Mouse (Mus musculus) megakaryocyte, embryonic 14.5 days (primary cell): ENCODE measurements at regions not wholly inside any gene's neighbourhood (a gene's known extent, or its start where the extent isn't known, plus 50 kb on each side); places are given as distances from the start of the nearest gene placed in this dataset.
"Not testable (repeated sequence)": the region's sequence is repeated elsewhere in the genome, so short reads cannot be mapped to it uniquely, and the experiment has no call there.

ENCODE experiments used
- H3K27me3 ChIP-seq: replicated peaks from 2 replicates; pipeline ENCODE3; 2012; ENCODE audit warnings: inconsistent platforms
- H3K36me3 ChIP-seq: replicated peaks from 2 replicates; pipeline ENCODE3; 2012; ENCODE audit warnings: low read length, inconsistent platforms, mixed read lengths
- H3K4me1 ChIP-seq: 2 replicates; pipeline ENCODE4 v1.6.1; 2012; ENCODE audit warnings: inconsistent platforms
- H3K4me3 ChIP-seq: replicated peaks from 2 replicates; pipeline ENCODE3; 2012; ENCODE audit warnings: moderate library complexity, mild to moderate bottlenecking, inconsistent platforms
- H3K9me3 ChIP-seq: 2 replicates; pipeline ENCODE4 v1.6.1; 2012; ENCODE audit warnings: inconsistent platforms
- FLI1 ChIP-seq: IDR thresholded peaks from 2 replicates; pipeline ENCODE4 v1.6.1; 2012; ENCODE audit warnings: low read length, inconsistent platforms, mixed read lengths
- GATA1 ChIP-seq: IDR thresholded peaks from 3 replicates; pipeline ENCODE4 v1.6.1; 2012; ENCODE audit warnings: mixed read lengths, low read length, inconsistent platforms, borderline replicate concordance

DNA sequence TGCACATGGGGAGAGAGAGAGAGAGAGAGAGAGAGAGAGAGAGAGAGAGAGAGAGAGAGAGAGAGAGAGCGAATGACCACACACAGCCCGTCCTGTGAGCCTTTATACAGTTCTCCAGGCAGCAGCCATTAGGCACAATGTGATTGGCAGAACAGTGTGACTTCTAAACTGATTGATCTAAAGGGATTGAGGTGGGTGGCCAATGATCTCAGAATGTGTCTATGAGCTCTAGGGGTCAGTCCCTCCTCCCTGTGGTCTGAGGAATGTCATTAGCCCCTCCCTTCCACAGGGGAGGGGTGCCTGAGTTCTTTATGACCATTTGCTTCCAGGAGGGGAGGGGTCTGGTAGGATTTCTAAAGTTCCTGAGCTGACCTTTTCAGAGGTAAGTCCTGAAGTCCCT is 62.1 kb downstream of the Duxbl3 start:
- H3K27me3 ChIP-seq, result peaks cover 21% of the 10 kb centered on the region
- H3K4me3 ChIP-seq, H3K4me1 ChIP-seq, H3K9me3 ChIP-seq, H3K36me3 ChIP-seq: not testable (repeated sequence)

- H3K4me1 ChIP-seq, result no peaks in the 10 kb centered on the region
- H3K9me3 ChIP-seq, result no peaks in the 10 kb centered on the region
- no peaks in the 10 kb centered on the region for H3K36me3 ChIP-seq
- no peak for TF ChIP-seq FLI1
- no peak for TF ChIP-seq GATA1
- no peak overlapping the region for H3K4me3 ChIP-seq
- peaks cover 21% of the 10 kb centered on the region for H3K27me3 ChIP-seq
These were observed 63.0 kb downstream of the Duxbl3 start for GRCm38 (mm10) chr14:26320736-26321135.

- no peak overlapping the region for H3K4me3 ChIP-seq
- H3K4me1 ChIP-seq, result no peaks in the 10 kb centered on the region
- peaks cover 3% of the 10 kb centered on the region for H3K27me3 ChIP-seq
- no peaks in the 10 kb centered on the region for H3K36me3 ChIP-seq
- TF ChIP-seq GATA1, result no peak
- no peaks in the 10 kb centered on the region for H3K9me3 ChIP-seq
These were observed 70.8 kb downstream of the Duxbl3 start for GRCm38 (mm10) chr14:26328562-26328961.

- Histone ChIP-seq H3K36me3 (no peaks in the 10 kb centered on the region), H3K9me3 (peaks cover 11% of the 10 kb centered on the region), H3K4me3 (no peak overlapping the region), H3K4me1 (0 out of 2 replicates have a peak, but pooled peaks cover 4% of the 10 kb centered on the region), H3K27me3 (peaks cover 24% of the 10 kb centered on the region)
- TF ChIP-seq FLI1 (no peak), GATA1 (no peak)
These were observed 83.3 kb downstream of the Duxbl3 start for GRCm38 (mm10) chr14:26341111-26341510.

- no peak for TF ChIP-seq GATA1
- TF ChIP-seq FLI1, result no peak
- no peaks in the 10 kb centered on the region for H3K36me3 ChIP-seq
- H3K4me3 ChIP-seq, result no peak overlapping the region
- H3K9me3 ChIP-seq, result peaks cover 8% of the 10 kb centered on the region
- no peaks in the 10 kb centered on the region for H3K4me1 ChIP-seq
- peaks cover 33% of the 10 kb centered on the region for H3K27me3 ChIP-seq
These were observed 87.5 kb downstream of the Duxbl3 start for GRCm38 (mm10) chr14:26345227-26345626.

GRCm38 (mm10) chr14:26347296-26347695 is 89.5 kb downstream of the Duxbl3 start:
- TF ChIP-seq GATA1 (no peak), FLI1 (no peak)
- Histone ChIP-seq H3K4me3 (no peak overlapping the region), H3K4me1 (no peaks in the 10 kb centered on the region), H3K36me3 (no peaks in the 10 kb centered on the region), H3K9me3 (peaks cover 13% of the 10 kb centered on the region), H3K27me3 (peaks cover 35% of the 10 kb centered on the region)

DNA sequence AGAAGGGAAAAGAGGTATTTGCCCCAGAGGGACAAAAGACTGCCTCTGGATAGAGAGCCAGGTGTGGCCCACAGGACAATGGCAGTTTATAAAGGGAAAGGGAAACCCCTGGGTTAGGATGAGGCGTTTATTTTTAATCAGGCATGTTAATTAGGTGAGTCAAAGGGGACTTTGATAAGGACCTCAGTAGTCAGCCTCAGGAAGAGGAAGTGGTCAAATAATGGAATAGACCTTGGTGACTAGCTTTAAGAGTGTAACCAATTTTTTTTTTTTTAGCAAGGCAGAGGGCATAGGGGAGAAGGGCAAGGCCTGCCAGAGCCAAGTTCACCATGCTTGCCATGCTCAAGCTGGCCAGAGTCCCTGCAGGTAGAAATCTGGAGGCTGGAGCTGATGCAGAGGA is 95.2 kb downstream of the Duxbl3 start:
- Histone ChIP-seq H3K9me3 (peaks cover 13% of the 10 kb centered on the region), H3K27me3 (peaks cover 25% of the 10 kb centered on the region), H3K4me1 (peaks cover 14% of the 10 kb centered on the region), H3K36me3 (no peaks in the 10 kb centered on the region), H3K4me3 (peak overlapping the region; percentile 23)
- no peak for TF ChIP-seq FLI1
- TF ChIP-seq GATA1, result no peak

DNA sequence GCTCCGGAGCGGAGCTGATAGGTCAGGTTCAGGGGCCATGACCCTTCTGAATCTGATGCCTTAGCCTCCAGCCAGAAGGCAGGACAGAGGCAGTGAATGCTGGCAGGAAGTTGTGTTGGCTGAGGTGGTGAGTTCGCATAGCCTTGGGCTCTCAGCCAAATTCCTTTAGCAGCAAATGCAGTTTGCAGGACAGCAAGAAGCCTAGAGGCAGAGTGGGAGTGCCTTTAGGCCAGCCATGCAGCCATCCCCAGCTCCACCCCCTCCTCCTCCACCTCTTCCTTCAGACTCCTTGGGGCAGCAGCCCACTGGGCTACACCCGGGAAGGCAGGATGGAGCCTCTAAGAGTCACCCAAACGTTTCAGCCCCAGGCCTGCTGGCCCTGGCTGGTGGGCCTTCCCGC is 99.5 kb downstream of the Duxbl3 start:
- H3K9me3 ChIP-seq, result 0 out of 2 replicates have a peak, but pooled peaks cover under 1% of the 10 kb centered on the region
- peaks cover 28% of the 10 kb centered on the region for H3K27me3 ChIP-seq
- TF ChIP-seq GATA1 (no peak), FLI1 (no peak)
- no peak overlapping the region for H3K4me3 ChIP-seq
- H3K4me1 ChIP-seq, result peaks cover 14% of the 10 kb centered on the region
- H3K36me3 ChIP-seq, result no peaks in the 10 kb centered on the region

GRCm38 (mm10) chr14:26357996-26358395 is 100.2 kb downstream of the Duxbl3 start:
- Histone ChIP-seq H3K36me3 (no peaks in the 10 kb centered on the region), H3K27me3 (peaks cover 29% of the 10 kb centered on the region), H3K4me1 (peaks cover 8% of the 10 kb centered on the region), H3K4me3 (no peak overlapping the region), H3K9me3 (no peaks in the 10 kb centered on the region)
- TF ChIP-seq GATA1 (no peak), FLI1 (no peak)

DNA sequence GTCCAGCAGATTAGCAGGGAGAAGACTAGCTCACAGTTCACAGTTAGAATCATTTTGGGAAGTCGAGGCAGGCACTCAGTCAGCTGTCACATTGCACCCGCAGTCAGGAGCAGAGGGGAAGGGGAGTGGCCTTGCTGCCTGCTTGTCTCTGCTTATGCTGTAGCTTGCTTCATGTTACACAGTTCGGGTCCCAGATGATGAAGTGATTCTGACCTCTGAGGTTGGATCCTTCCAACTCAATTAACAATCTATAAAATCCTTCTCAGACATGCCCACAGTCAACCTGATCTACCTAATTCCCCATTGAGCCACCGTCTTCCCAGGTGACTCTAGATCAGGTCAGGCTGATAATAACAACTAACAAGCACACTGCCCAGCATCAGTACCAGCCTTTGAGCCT is 102.3 kb downstream of the Duxbl3 start:
- Histone ChIP-seq H3K4me1 (0 out of 2 replicates have a peak, but pooled peaks cover 3% of the 10 kb centered on the region), H3K27me3 (peaks cover 40% of the 10 kb centered on the region), H3K4me3 (no peak overlapping the region), H3K9me3 (no peaks in the 10 kb centered on the region), H3K36me3 (no peaks in the 10 kb centered on the region)
- TF ChIP-seq FLI1, result no peak
- TF ChIP-seq GATA1, result no peak

GRCm38 (mm10) chr14:26361206-26361605 is 103.4 kb downstream of the Duxbl3 start:
- H3K4me3 ChIP-seq, result no peak overlapping the region
- H3K9me3 ChIP-seq, result no peaks in the 10 kb centered on the region
- H3K27me3 ChIP-seq, result peaks cover 40% of the 10 kb centered on the region
- H3K36me3 ChIP-seq, result no peaks in the 10 kb centered on the region
- 0 out of 2 replicates have a peak, but pooled peaks cover 3% of the 10 kb centered on the region for H3K4me1 ChIP-seq
- no peak for TF ChIP-seq FLI1
- TF ChIP-seq GATA1, result no peak
